Mouse (Mus musculus): ENCODE data around the gene Arhgef18. TPM values are rescaled to one million over a fixed set of nuclear protein-coding genes. Genes with fewer than 3 reads are reported as not detected.

The Arhgef18 gene
- polyA plus RNA-seq, 1 experiment from 2014 or later: 14.0 TPM

- Histone ChIP-seq H3K9me3 (no peaks in the 10 kb centered on the region), H3K4me3 (peak within 1 kb of the TSS; percentile 44), H3K27ac (replicated peaks) (peak within 1 kb of the TSS; percentile 81), H3K9ac (replicated peaks) (peak within 1 kb of the TSS; percentile 57), H3K36me3 (no peaks in the 10 kb centered on the region), H3K4me2 (replicated peaks) (peak within 1 kb of the TSS; percentile 57), H3K4me1 (0 out of 2 replicates have a peak, but pooled peaks cover 9% of the 10 kb centered on the region), H3K27me3 (no peaks in the 10 kb centered on the region)
- peak; percentile 92 for ATAC-seq (ENCODE audit: low FRiP score, low read depth)
- 9% methylated on average over 32 of the region's 32 CpGs for WGBS
These were observed 74.4 kb downstream of the Arhgef18 start, which contains the start of gene Pex11g for GRCm38 (mm10) chr8:3467006-3467885. Pex11g (minus strand) TSS chr8:3467680.

DNA sequence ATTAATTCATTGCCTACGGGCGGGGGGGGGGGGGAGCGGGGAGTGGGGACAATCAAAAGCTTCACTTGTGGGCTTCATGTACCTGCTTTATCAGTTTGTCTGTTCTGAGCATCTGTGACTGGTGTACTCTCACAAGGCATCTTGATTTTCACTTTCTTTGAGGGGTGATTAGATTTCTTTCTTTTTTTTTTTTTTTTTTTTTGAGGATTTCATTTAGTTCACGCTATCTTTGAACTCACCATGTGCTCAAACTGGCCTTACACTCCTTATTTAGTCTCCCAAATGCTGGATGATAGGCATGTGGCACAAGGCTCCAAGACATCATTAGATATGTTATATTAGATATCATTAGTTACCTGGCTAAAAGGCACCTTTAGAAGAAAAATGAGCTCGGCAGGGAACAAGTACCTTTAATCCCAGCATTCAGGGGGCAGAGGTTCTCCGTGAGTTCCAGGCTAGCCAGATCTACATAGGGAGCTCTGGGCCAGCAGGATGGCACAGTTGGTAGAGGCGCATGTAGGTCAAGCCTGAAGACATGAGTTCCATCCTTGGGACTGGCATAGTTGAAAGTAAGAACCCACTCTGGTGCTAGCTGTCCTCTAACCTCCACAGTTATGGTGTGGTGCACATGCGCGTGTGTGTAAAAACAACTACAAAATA, 75.2 kb downstream of the Arhgef18 start:
- Histone ChIP-seq H3K27ac (replicated peaks) (peak overlapping the region; percentile 81), H3K4me1 (0 out of 2 replicates have a peak, but pooled peaks cover 9% of the 10 kb centered on the region), H3K4me2 (replicated peaks) (peak overlapping the region; percentile 57), H3K9ac (replicated peaks) (peak overlapping the region; percentile 57), H3K36me3 (no peaks in the 10 kb centered on the region), H3K4me3 (peak overlapping the region; percentile 44), H3K27me3 (no peaks in the 10 kb centered on the region), H3K9me3 (no peaks in the 10 kb centered on the region)
- WGBS: 50% methylated on average over 9 of the region's 9 CpGs
- no peak for ATAC-seq (ENCODE audit: low FRiP score, low read depth)

DNA sequence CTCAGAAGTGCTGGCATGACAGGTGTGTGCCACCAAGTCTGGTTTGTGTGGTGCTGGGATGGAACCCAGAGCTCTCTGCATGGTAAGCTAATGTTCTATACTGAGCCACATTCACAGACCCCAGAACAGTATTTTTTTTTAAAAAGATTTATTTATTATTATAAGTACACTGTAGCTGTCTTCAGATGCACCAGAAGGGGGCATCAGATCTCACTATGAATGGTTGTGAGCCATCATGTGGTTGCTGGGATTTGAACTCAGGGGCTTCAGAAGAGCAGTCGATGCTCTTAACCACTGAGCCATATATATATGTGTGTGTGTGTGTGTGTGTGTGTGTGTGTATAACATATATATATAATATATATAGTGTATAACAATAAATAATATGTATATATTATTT, 76.0 kb downstream of the Arhgef18 start:
- Histone ChIP-seq H3K9me3 (no peaks in the 10 kb centered on the region), H3K27me3 (no peaks in the 10 kb centered on the region), H3K27ac (replicated peaks) (no peak overlapping the region), H3K36me3 (no peaks in the 10 kb centered on the region), H3K4me1 (0 out of 2 replicates have a peak, but pooled peaks cover 9% of the 10 kb centered on the region), H3K4me2 (replicated peaks) (no peak overlapping the region), H3K9ac (replicated peaks) (no peak overlapping the region), H3K4me3 (no peak overlapping the region)
- 95% methylated on average over 1 of the region's 1 CpGs for WGBS
- ATAC-seq (ENCODE audit: low FRiP score, low read depth): no peak

GRCm38 (mm10) chr8:3470562-3470961, 77.8 kb downstream of the Arhgef18 start, which contains the start of gene Tex45:
Tex45 (plus strand) TSS chr8:3470862.
- H3K4me1 ChIP-seq: 0 out of 2 replicates have a peak, but pooled peaks cover 9% of the 10 kb centered on the region

DNA sequence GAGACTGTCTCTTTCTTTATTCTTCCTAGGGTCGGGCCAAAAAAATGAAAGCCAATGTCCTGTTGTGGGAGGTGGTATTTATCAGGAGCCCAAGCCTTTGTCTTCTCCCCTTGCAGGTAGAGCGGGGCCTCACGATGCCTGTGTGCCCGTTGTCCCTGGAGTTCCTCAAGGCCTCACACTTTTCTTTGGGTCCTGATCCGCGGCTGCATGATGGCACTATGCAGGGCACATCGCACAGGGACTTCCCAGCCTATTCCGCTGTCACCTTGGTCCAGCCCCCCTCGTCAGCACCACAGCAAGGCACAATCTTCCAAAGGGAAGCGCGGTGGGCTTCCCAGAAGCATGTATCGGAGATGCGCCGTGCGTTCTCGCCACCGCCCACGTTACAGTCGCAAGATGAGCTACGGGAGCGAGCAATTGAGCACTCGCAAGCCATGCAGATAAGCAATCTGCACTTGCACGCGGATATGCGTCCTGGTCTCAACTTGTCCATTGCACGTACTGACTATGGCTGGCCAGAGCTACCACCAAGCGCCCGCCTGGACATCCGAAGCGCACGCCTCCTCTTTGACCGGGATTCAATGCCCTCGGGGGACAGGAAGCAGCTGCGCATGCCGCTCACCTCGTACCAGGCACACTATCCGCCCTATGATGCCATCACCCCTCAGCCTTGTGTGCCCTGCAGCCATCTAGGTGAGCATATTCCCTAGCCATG, 83.1 kb downstream of the Arhgef18 start:
- H3K36me3 ChIP-seq: no peaks in the 10 kb centered on the region

More at GRCm38 (mm10) chr8:3470562-3470961, 77.8 kb downstream of the Arhgef18 start, which contains the start of gene Tex45:
- Histone ChIP-seq H3K9me3 (no peaks in the 10 kb centered on the region), H3K27me3 (peaks cover 4% of the 10 kb centered on the region), H3K4me3 (no peak within 1 kb of the TSS), H3K27ac (replicated peaks) (no peak within 1 kb of the TSS), H3K4me2 (replicated peaks) (no peak within 1 kb of the TSS), H3K36me3 (no peaks in the 10 kb centered on the region), H3K9ac (replicated peaks) (no peak within 1 kb of the TSS)
- ATAC-seq (ENCODE audit: low FRiP score, low read depth): no peak

GRCm38 (mm10) chr8:3480221-3480785, 87.5 kb downstream of the Arhgef18 start:
- 80% methylated on average over 4 of the region's 4 CpGs for WGBS
- Histone ChIP-seq H3K4me1 (no peaks in the 10 kb centered on the region), H3K4me3 (no peak overlapping the region), H3K9ac (replicated peaks) (no peak overlapping the region), H3K4me2 (replicated peaks) (no peak overlapping the region), H3K36me3 (no peaks in the 10 kb centered on the region), H3K27me3 (peaks cover 24% of the 10 kb centered on the region), H3K9me3 (no peaks in the 10 kb centered on the region), H3K27ac (replicated peaks) (no peak overlapping the region)
- ATAC-seq (ENCODE audit: low FRiP score, low read depth): no peak

More for the DNA sequence above, 83.1 kb downstream of the Arhgef18 start:
- Histone ChIP-seq H3K9ac (replicated peaks) (0 out of 2 replicates have a peak overlapping the region, but pooled peaks have one; percentile 46), H3K27me3 (peaks cover 26% of the 10 kb centered on the region), H3K9me3 (no peaks in the 10 kb centered on the region), H3K27ac (replicated peaks) (no peak overlapping the region), H3K4me1 (no peaks in the 10 kb centered on the region), H3K4me2 (replicated peaks) (peak overlapping the region; percentile 47), H3K4me3 (peak overlapping the region; percentile 28)
- WGBS: 33% methylated on average over 37 of the region's 37 CpGs
- ATAC-seq (ENCODE audit: low FRiP score, low read depth): peak; percentile 49

GRCm38 (mm10) chr8:3481605-3482004, 88.8 kb downstream of the Arhgef18 start:
- ATAC-seq (ENCODE audit: low FRiP score, low read depth): no peak
- H3K4me1 ChIP-seq: no peaks in the 10 kb centered on the region
- H3K9ac ChIP-seq (replicated peaks): no peak overlapping the region
- H3K27me3 ChIP-seq: peaks cover 11% of the 10 kb centered on the region
- H3K36me3 ChIP-seq: no peaks in the 10 kb centered on the region
- H3K4me2 ChIP-seq (replicated peaks): no peak overlapping the region
- H3K27ac ChIP-seq (replicated peaks): no peak overlapping the region
- no peaks in the 10 kb centered on the region for H3K9me3 ChIP-seq
- 69% methylated on average over 5 of the region's 5 CpGs for WGBS
- H3K4me3 ChIP-seq: no peak overlapping the region

DNA sequence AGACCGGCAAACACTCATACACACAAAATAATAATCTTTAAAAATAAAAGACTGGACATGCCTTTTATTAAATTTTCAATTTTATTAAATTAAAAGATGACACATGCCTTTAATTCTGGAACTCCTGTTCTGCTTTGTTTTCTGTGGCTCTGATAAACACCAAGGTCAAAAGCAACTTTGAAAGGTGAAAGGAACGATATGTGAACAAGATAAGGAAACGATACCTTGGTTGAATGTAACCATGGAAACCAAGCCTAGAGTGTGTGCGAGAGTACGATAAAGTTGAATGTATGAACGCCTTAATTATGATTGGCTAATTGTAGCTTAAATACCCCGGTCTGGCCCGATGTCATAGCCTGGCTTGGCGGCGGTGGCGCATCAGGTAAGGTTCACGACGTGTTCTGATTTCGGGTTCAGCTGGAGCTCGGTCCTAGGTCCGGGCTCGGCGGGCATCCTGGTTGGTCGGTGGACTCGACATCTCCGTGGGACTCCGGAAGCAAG, 89.5 kb downstream of the Arhgef18 start:
- Histone ChIP-seq H3K36me3 (no peaks in the 10 kb centered on the region), H3K27me3 (0 out of 2 replicates have a peak, but pooled peaks cover 6% of the 10 kb centered on the region), H3K4me1 (no peaks in the 10 kb centered on the region), H3K9ac (replicated peaks) (no peak overlapping the region), H3K9me3 (no peaks in the 10 kb centered on the region), H3K4me3 (no peak overlapping the region), H3K27ac (replicated peaks) (no peak overlapping the region), H3K4me2 (replicated peaks) (no peak overlapping the region)
- WGBS: 92% methylated on average over 22 of the region's 22 CpGs
- no peak for ATAC-seq (ENCODE audit: low FRiP score, low read depth)

GRCm38 (mm10) chr8:3483546-3483945, 90.7 kb downstream of the Arhgef18 start:
- H3K4me3 ChIP-seq: no peak overlapping the region
- H3K4me2 ChIP-seq (replicated peaks): no peak overlapping the region
- no peaks in the 10 kb centered on the region for H3K9me3 ChIP-seq

GRCm38 (mm10) chr8:3485192-3485591, 92.4 kb downstream of the Arhgef18 start:
- Histone ChIP-seq H3K4me3 (no peak overlapping the region), H3K9ac (replicated peaks) (no peak overlapping the region), H3K27ac (replicated peaks) (no peak overlapping the region), H3K9me3 (no peaks in the 10 kb centered on the region), H3K27me3 (no peaks in the 10 kb centered on the region), H3K36me3 (no peaks in the 10 kb centered on the region), H3K4me2 (replicated peaks) (no peak overlapping the region), H3K4me1 (no peaks in the 10 kb centered on the region)
- ATAC-seq (ENCODE audit: low FRiP score, low read depth): 0 out of 2 replicates have a peak, but pooled peaks have one; percentile 49
- 40% methylated on average over 5 of the region's 5 CpGs for WGBS

More at GRCm38 (mm10) chr8:3483546-3483945, 90.7 kb downstream of the Arhgef18 start:
- Histone ChIP-seq H3K27me3 (no peaks in the 10 kb centered on the region), H3K9ac (replicated peaks) (no peak overlapping the region), H3K36me3 (no peaks in the 10 kb centered on the region), H3K27ac (replicated peaks) (no peak overlapping the region), H3K4me1 (no peaks in the 10 kb centered on the region)
- 91% methylated on average over 7 of the region's 7 CpGs for WGBS
- no peak for ATAC-seq (ENCODE audit: low FRiP score, low read depth)

Data from midbrain, embryonic 12.5 days (tissue).